Mouse (Mus musculus): ENCODE data around the gene Adtrp. TPM values are rescaled to one million over a fixed set of nuclear protein-coding genes. Genes with fewer than 3 reads are reported as not detected.
A peak's percentile ranks its signal among the peaks of the same experiment; 100 is the strongest.

Adtrp gene
- polyA plus RNA-seq, 1 experiment from 2014 or later, result 0.89 TPM

- Histone ChIP-seq H3K4me3 (ENCODE audit: low read depth, low read length) (no peak overlapping the region), H3K27me3 (replicated peaks; ENCODE audit: control insufficient read depth, insufficient read depth, low read length) (no peaks in the 10 kb centered on the region), H3K27ac (ENCODE audit: low read depth, low read length) (no peak overlapping the region), H3K9me3 (ENCODE audit: control insufficient read depth, low read length) (no peaks in the 10 kb centered on the region), H3K36me3 (ENCODE audit: control insufficient read depth, insufficient read depth, low read length) (no peaks in the 10 kb centered on the region), H3K4me1 (replicated peaks; ENCODE audit: control insufficient read depth, insufficient read depth, low read length) (no peaks in the 10 kb centered on the region), H3K9ac (ENCODE audit: low read depth, low read length) (no peak overlapping the region), H3K4me2 (no peak overlapping the region)
- ATAC-seq (replicated peaks; ENCODE audit: low FRiP score) (no peak), DNase-seq (ENCODE audit: low spot score) (no peak)
- 76% methylated on average over 5 of the region's 5 CpGs for WGBS
Measured at GRCm38 (mm10) chr13:41846516-41846915, 968 bp downstream of the Adtrp start.

GRCm38 (mm10) chr13:41845013-41845412 lies 2.5 kb downstream of the Adtrp start:
- Histone ChIP-seq H3K4me2 (no peak overlapping the region), H3K9me3 (ENCODE audit: control insufficient read depth, low read length) (no peaks in the 10 kb centered on the region), H3K27ac (ENCODE audit: low read depth, low read length) (no peak overlapping the region), H3K4me1 (replicated peaks; ENCODE audit: control insufficient read depth, insufficient read depth, low read length) (no peaks in the 10 kb centered on the region), H3K4me3 (ENCODE audit: low read depth, low read length) (no peak overlapping the region), H3K9ac (ENCODE audit: low read depth, low read length) (no peak overlapping the region), H3K36me3 (ENCODE audit: control insufficient read depth, insufficient read depth, low read length) (no peaks in the 10 kb centered on the region), H3K27me3 (replicated peaks; ENCODE audit: control insufficient read depth, insufficient read depth, low read length) (no peaks in the 10 kb centered on the region)
- 74% methylated on average over 5 of the region's 5 CpGs for WGBS
- no peak for DNase-seq (ENCODE audit: low spot score)
- no peak for ATAC-seq (replicated peaks; ENCODE audit: low FRiP score)

- H3K27ac ChIP-seq (ENCODE audit: low read depth, low read length), result no peak overlapping the region
- no peak for DNase-seq (ENCODE audit: low spot score)
- ATAC-seq (replicated peaks; ENCODE audit: low FRiP score), result no peak
- H3K9ac ChIP-seq (ENCODE audit: low read depth, low read length), result no peak overlapping the region
- WGBS, result 76% methylated on average over 4 of the region's 4 CpGs
- no peaks in the 10 kb centered on the region for H3K27me3 ChIP-seq (replicated peaks; ENCODE audit: control insufficient read depth, insufficient read depth, low read length)
- H3K9me3 ChIP-seq (ENCODE audit: control insufficient read depth, low read length), result no peaks in the 10 kb centered on the region
- H3K36me3 ChIP-seq (ENCODE audit: control insufficient read depth, insufficient read depth, low read length), result no peaks in the 10 kb centered on the region
- H3K4me1 ChIP-seq (replicated peaks; ENCODE audit: control insufficient read depth, insufficient read depth, low read length), result no peaks in the 10 kb centered on the region
- no peak overlapping the region for H3K4me2 ChIP-seq
- no peak overlapping the region for H3K4me3 ChIP-seq (ENCODE audit: low read depth, low read length)
Measured at GRCm38 (mm10) chr13:41844071-41844470, 3.4 kb downstream of the Adtrp start.

- H3K4me2 ChIP-seq, result no peak overlapping the region
- H3K27me3 ChIP-seq (replicated peaks; ENCODE audit: control insufficient read depth, insufficient read depth, low read length), result no peaks in the 10 kb centered on the region
- no peak overlapping the region for H3K4me3 ChIP-seq (ENCODE audit: low read depth, low read length)
- H3K36me3 ChIP-seq (ENCODE audit: control insufficient read depth, insufficient read depth, low read length), result no peaks in the 10 kb centered on the region
- H3K9ac ChIP-seq (ENCODE audit: low read depth, low read length), result no peak overlapping the region
- DNase-seq (ENCODE audit: low spot score) (no peak), ATAC-seq (replicated peaks; ENCODE audit: low FRiP score) (no peak)
- no peaks in the 10 kb centered on the region for H3K4me1 ChIP-seq (replicated peaks; ENCODE audit: control insufficient read depth, insufficient read depth, low read length)
- WGBS, result 84% methylated on average over 8 of the region's 8 CpGs
- no peak overlapping the region for H3K27ac ChIP-seq (ENCODE audit: low read depth, low read length)
- no peaks in the 10 kb centered on the region for H3K9me3 ChIP-seq (ENCODE audit: control insufficient read depth, low read length)
Measured at GRCm38 (mm10) chr13:41833614-41834139, 13.8 kb downstream of the Adtrp start.

GRCm38 (mm10) chr13:41828296-41828754 lies 19.2 kb downstream of the Adtrp start:
- H3K9me3 ChIP-seq (ENCODE audit: control insufficient read depth, low read length), result no peaks in the 10 kb centered on the region
- ATAC-seq (replicated peaks; ENCODE audit: low FRiP score), result no peak
- H3K4me3 ChIP-seq (ENCODE audit: low read depth, low read length), result no peak overlapping the region
- H3K36me3 ChIP-seq (ENCODE audit: control insufficient read depth, insufficient read depth, low read length), result no peaks in the 10 kb centered on the region
- WGBS, result 86% methylated on average over 8 of the region's 8 CpGs
- no peaks in the 10 kb centered on the region for H3K27me3 ChIP-seq (replicated peaks; ENCODE audit: control insufficient read depth, insufficient read depth, low read length)
- DNase-seq (ENCODE audit: low spot score), result no peak
- H3K4me2 ChIP-seq, result no peak overlapping the region
- no peak overlapping the region for H3K27ac ChIP-seq (ENCODE audit: low read depth, low read length)
- H3K9ac ChIP-seq (ENCODE audit: low read depth, low read length), result no peak overlapping the region
- no peaks in the 10 kb centered on the region for H3K4me1 ChIP-seq (replicated peaks; ENCODE audit: control insufficient read depth, insufficient read depth, low read length)

- ATAC-seq (replicated peaks; ENCODE audit: low FRiP score) (no peak), DNase-seq (ENCODE audit: low spot score) (no peak)
- H3K9me3 ChIP-seq (ENCODE audit: control insufficient read depth, low read length), result no peaks in the 10 kb centered on the region
- H3K27me3 ChIP-seq (replicated peaks; ENCODE audit: control insufficient read depth, insufficient read depth, low read length), result no peaks in the 10 kb centered on the region
- H3K4me3 ChIP-seq (ENCODE audit: low read depth, low read length), result no peak overlapping the region
- WGBS, result 85% methylated on average over 5 of the region's 5 CpGs
- no peaks in the 10 kb centered on the region for H3K36me3 ChIP-seq (ENCODE audit: control insufficient read depth, insufficient read depth, low read length)
- H3K27ac ChIP-seq (ENCODE audit: low read depth, low read length), result no peak overlapping the region
- H3K9ac ChIP-seq (ENCODE audit: low read depth, low read length), result no peak overlapping the region
- H3K4me1 ChIP-seq (replicated peaks; ENCODE audit: control insufficient read depth, insufficient read depth, low read length), result no peaks in the 10 kb centered on the region
- H3K4me2 ChIP-seq, result no peak overlapping the region
Measured at GRCm38 (mm10) chr13:41827581-41827980, 19.9 kb downstream of the Adtrp start.

GRCm38 (mm10) chr13:41825379-41825966 lies 22.0 kb downstream of the Adtrp start:
- WGBS, result 51% methylated on average over 11 of the region's 11 CpGs
- H3K9ac ChIP-seq (ENCODE audit: low read depth, low read length), result no peak overlapping the region
- H3K4me1 ChIP-seq (replicated peaks; ENCODE audit: control insufficient read depth, insufficient read depth, low read length), result no peaks in the 10 kb centered on the region
- no peaks in the 10 kb centered on the region for H3K9me3 ChIP-seq (ENCODE audit: control insufficient read depth, low read length)
- no peaks in the 10 kb centered on the region for H3K36me3 ChIP-seq (ENCODE audit: control insufficient read depth, insufficient read depth, low read length)
- ATAC-seq (replicated peaks; ENCODE audit: low FRiP score) (no peak), DNase-seq (ENCODE audit: low spot score) (no peak)
- H3K4me2 ChIP-seq, result peak overlapping the region; percentile 18; the same call in 1 of the 2 replicates
- no peak overlapping the region for H3K27ac ChIP-seq (ENCODE audit: low read depth, low read length)
- no peaks in the 10 kb centered on the region for H3K27me3 ChIP-seq (replicated peaks; ENCODE audit: control insufficient read depth, insufficient read depth, low read length)
- H3K4me3 ChIP-seq (ENCODE audit: low read depth, low read length), result no peak overlapping the region

- H3K36me3 ChIP-seq (ENCODE audit: control insufficient read depth, insufficient read depth, low read length), result no peaks in the 10 kb centered on the region
- no peaks in the 10 kb centered on the region for H3K27me3 ChIP-seq (replicated peaks; ENCODE audit: control insufficient read depth, insufficient read depth, low read length)
- no peak for ATAC-seq (replicated peaks; ENCODE audit: low FRiP score)
- H3K27ac ChIP-seq (ENCODE audit: low read depth, low read length), result no peak overlapping the region
- H3K4me1 ChIP-seq (replicated peaks; ENCODE audit: control insufficient read depth, insufficient read depth, low read length), result no peaks in the 10 kb centered on the region
- no peak for DNase-seq (ENCODE audit: low spot score)
- no peaks in the 10 kb centered on the region for H3K9me3 ChIP-seq (ENCODE audit: control insufficient read depth, low read length)
- no peak overlapping the region for H3K4me2 ChIP-seq
- no peak overlapping the region for H3K9ac ChIP-seq (ENCODE audit: low read depth, low read length)
- H3K4me3 ChIP-seq (ENCODE audit: low read depth, low read length), result no peak overlapping the region
- WGBS, result 63% methylated on average over 3 of the region's 3 CpGs
Measured at GRCm38 (mm10) chr13:41823077-41823476, 24.4 kb downstream of the Adtrp start.

GRCm38 (mm10) chr13:41822617-41823016 lies 24.9 kb downstream of the Adtrp start:
- H3K27me3 ChIP-seq (replicated peaks; ENCODE audit: control insufficient read depth, insufficient read depth, low read length), result no peaks in the 10 kb centered on the region
- DNase-seq (ENCODE audit: low spot score) (no peak), ATAC-seq (replicated peaks; ENCODE audit: low FRiP score) (no peak)
- no peak overlapping the region for H3K9ac ChIP-seq (ENCODE audit: low read depth, low read length)
- H3K9me3 ChIP-seq (ENCODE audit: control insufficient read depth, low read length), result no peaks in the 10 kb centered on the region
- H3K27ac ChIP-seq (ENCODE audit: low read depth, low read length), result no peak overlapping the region
- H3K4me1 ChIP-seq (replicated peaks; ENCODE audit: control insufficient read depth, insufficient read depth, low read length), result no peaks in the 10 kb centered on the region
- 33% methylated on average over 2 of the region's 2 CpGs for WGBS
- H3K4me3 ChIP-seq (ENCODE audit: low read depth, low read length), result no peak overlapping the region
- H3K36me3 ChIP-seq (ENCODE audit: control insufficient read depth, insufficient read depth, low read length), result no peaks in the 10 kb centered on the region
- no peak overlapping the region for H3K4me2 ChIP-seq
